Mouse (Mus musculus): ENCODE data around the gene Man2a2. TPM values are rescaled to one million over a fixed set of nuclear protein-coding genes. Genes with fewer than 3 reads are reported as not detected.

Man2a2 gene
- polyA plus RNA-seq, 1 experiment, result 96.3 TPM

- no peak for TF ChIP-seq CTCF (IDR thresholded peaks at IDR 0.05; ENCODE audit: insufficient read depth, low read length)
- TF ChIP-seq POLR2A (IDR thresholded peaks at IDR 0.05; ENCODE audit: borderline replicate concordance, extremely low read depth, low read depth, low read length), result no peak
- H3K4me1 ChIP-seq (ENCODE audit: control insufficient read depth, insufficient read depth, low read length), result peaks cover 3% of the 10 kb centered on the region; the same call in 1 of the 2 replicates
- no peak for DNase-seq
- H3K4me3 ChIP-seq (replicated peaks; ENCODE audit: extremely low read depth, low read depth, low read length), result no peak overlapping the region
- WGBS, result 87% methylated on average over 4 of the region's 4 CpGs
Observed at GRCm38 (mm10) chr7:80318670-80319069, 52.5 kb downstream of the Man2a2 start.

- no peaks in the 10 kb centered on the region for H3K4me1 ChIP-seq (ENCODE audit: control insufficient read depth, insufficient read depth, low read length)
- 60% methylated on average over 1 of the region's 1 CpGs for WGBS
- TF ChIP-seq CTCF (IDR thresholded peaks at IDR 0.05; ENCODE audit: insufficient read depth, low read length) (no peak), POLR2A (IDR thresholded peaks at IDR 0.05; ENCODE audit: borderline replicate concordance, extremely low read depth, low read depth, low read length) (no peak)
- no peak for DNase-seq
- no peak overlapping the region for H3K4me3 ChIP-seq (replicated peaks; ENCODE audit: extremely low read depth, low read depth, low read length)
Observed at GRCm38 (mm10) chr7:80317439-80318115, 53.6 kb downstream of the Man2a2 start.

- 85% methylated on average over 2 of the region's 2 CpGs for WGBS
- H3K4me1 ChIP-seq (ENCODE audit: control insufficient read depth, insufficient read depth, low read length), result no peaks in the 10 kb centered on the region
- DNase-seq, result no peak
- H3K4me3 ChIP-seq (replicated peaks; ENCODE audit: extremely low read depth, low read depth, low read length), result no peak overlapping the region
- TF ChIP-seq CTCF (IDR thresholded peaks at IDR 0.05; ENCODE audit: insufficient read depth, low read length), result no peak
Observed at GRCm38 (mm10) chr7:80315733-80316132, 55.4 kb downstream of the Man2a2 start.

GRCm38 (mm10) chr7:80310771-80311170 lies 60.4 kb downstream of the Man2a2 start:
- Histone ChIP-seq H3K4me3 (replicated peaks; ENCODE audit: extremely low read depth, low read depth, low read length) (peak overlapping the region; percentile 9), H3K4me1 (ENCODE audit: control insufficient read depth, insufficient read depth, low read length) (no peaks in the 10 kb centered on the region)
- peak; percentile 22 for DNase-seq
- WGBS, result 70% methylated on average over 7 of the region's 7 CpGs
- TF ChIP-seq POLR2A (IDR thresholded peaks at IDR 0.05; ENCODE audit: borderline replicate concordance, extremely low read depth, low read depth, low read length) (no peak), CTCF (IDR thresholded peaks at IDR 0.05; ENCODE audit: insufficient read depth, low read length) (no peak)

GRCm38 (mm10) chr7:80307766-80308165 lies 63.4 kb downstream of the Man2a2 start:
- Histone ChIP-seq H3K4me3 (replicated peaks; ENCODE audit: extremely low read depth, low read depth, low read length) (no peak overlapping the region), H3K4me1 (ENCODE audit: control insufficient read depth, insufficient read depth, low read length) (no peaks in the 10 kb centered on the region)
- TF ChIP-seq CTCF (IDR thresholded peaks at IDR 0.05; ENCODE audit: insufficient read depth, low read length) (no peak), POLR2A (IDR thresholded peaks at IDR 0.05; ENCODE audit: borderline replicate concordance, extremely low read depth, low read depth, low read length) (no peak)
- no peak for DNase-seq
- 71% methylated on average over 3 of the region's 3 CpGs for WGBS

- TF ChIP-seq POLR2A (IDR thresholded peaks at IDR 0.05; ENCODE audit: borderline replicate concordance, extremely low read depth, low read depth, low read length), result no peak
- TF ChIP-seq CTCF (IDR thresholded peaks at IDR 0.05; ENCODE audit: insufficient read depth, low read length), result peak; percentile 23; the same call in 1 of the 2 replicates
- no peak for DNase-seq
- Histone ChIP-seq H3K4me1 (ENCODE audit: control insufficient read depth, insufficient read depth, low read length) (no peaks in the 10 kb centered on the region), H3K4me3 (replicated peaks; ENCODE audit: extremely low read depth, low read depth, low read length) (no peak overlapping the region)
- WGBS, result 88% methylated on average over 2 of the region's 2 CpGs
Observed at GRCm38 (mm10) chr7:80301522-80301921, 69.7 kb downstream of the Man2a2 start.

- WGBS, result 46% methylated on average over 3 of the region's 3 CpGs
- DNase-seq, result no peak
- H3K4me3 ChIP-seq (replicated peaks; ENCODE audit: extremely low read depth, low read depth, low read length), result no peak overlapping the region
- H3K4me1 ChIP-seq (ENCODE audit: control insufficient read depth, insufficient read depth, low read length), result peaks cover 2% of the 10 kb centered on the region
- TF ChIP-seq CTCF (IDR thresholded peaks at IDR 0.05; ENCODE audit: insufficient read depth, low read length), result no peak
Observed at GRCm38 (mm10) chr7:80299568-80299967, 71.6 kb downstream of the Man2a2 start.

Other genes with a start within 250 kb of the Man2a2 start
- gene Sema4b, start 184.5 kb downstream of the Man2a2 start, polyA plus RNA-seq (2012; rRNA removed), result 14.7 and 19.0 TPM in 2 replicates
- 93.8 and 94.6 TPM in 2 replicates for gene Cib1, start 138.6 kb downstream of the Man2a2 start, polyA plus RNA-seq (2012; rRNA removed)
- gene Gdpgp1, start 138.5 kb downstream of the Man2a2 start, polyA plus RNA-seq (2012; rRNA removed), result 2.4 and 3.2 TPM in 2 replicates
- 1.2 and 1.3 TPM in 2 replicates for gene Ttll13, start 125.0 kb downstream of the Man2a2 start, polyA plus RNA-seq (2012; rRNA removed)
- gene Ngrn, start 110.2 kb downstream of the Man2a2 start, polyA plus RNA-seq (2012; rRNA removed), result 21.0 and 26.2 TPM in 2 replicates
- 11.9 and 14.4 TPM in 2 replicates for gene Vps33b, start 101.7 kb downstream of the Man2a2 start, polyA plus RNA-seq (2012; rRNA removed)
- gene Prc1, start 76.9 kb downstream of the Man2a2 start, polyA plus RNA-seq (2012; rRNA removed), result 2.0 and 5.2 TPM in 2 replicates
- 10.8 and 12.2 TPM in 2 replicates for gene Rccd1, start 46.9 kb downstream of the Man2a2 start, polyA plus RNA-seq (2012; rRNA removed)
- gene Unc45a, start 30.4 kb downstream of the Man2a2 start, polyA plus RNA-seq (2012; rRNA removed), result 102 and 105 TPM in 2 replicates
- gene Hddc3, start 28.3 kb downstream of the Man2a2 start, polyA plus RNA-seq (2012; rRNA removed), result 20.4 and 26.9 TPM in 2 replicates
- 51.4 and 60.1 TPM in 2 replicates for gene Fes, start 16.6 kb upstream of the Man2a2 start, polyA plus RNA-seq (2012; rRNA removed)
- gene Furin, start 34.1 kb upstream of the Man2a2 start, polyA plus RNA-seq (2012; rRNA removed), result 106 and 114 TPM in 2 replicates
- gene Blm, start 163.7 kb upstream of the Man2a2 start, polyA plus RNA-seq (2012; rRNA removed), result 0.42 and 0.75 TPM in 2 replicates